Mouse (Mus musculus) lung, embryonic 14.5 days (tissue): ENCODE data around the gene Gnptab. TPM values are rescaled to one million over a fixed set of nuclear protein-coding genes. Genes with fewer than 3 reads are reported as not detected.

ENCODE experiments used
- ATAC-seq: fragments of 200-750 bp; cut with Nextera tagmentation; 2 replicates; pipeline ENCODE4 v1.8.0; 2017; ENCODE audit warnings: mild to moderate bottlenecking, moderate TSS enrichment, moderate library complexity; ENCODE audit not compliant: insufficient read depth
- DNase-seq: peaks from one replicate; pipeline ENCODE4 v3.0.0-alpha.2; 2015
- H3K27ac ChIP-seq: fragments of 300-500 bp; sonication (generic); 2 replicates; pipeline ENCODE4 v1.5.1; 2014; ENCODE audit warnings: low read depth, mild to moderate bottlenecking, moderate library complexity
- H3K27me3 ChIP-seq: fragments of 300-500 bp; sonication (generic); 2 replicates; pipeline ENCODE4 v1.6.1; 2014; ENCODE audit warnings: low read length, control low read depth; ENCODE audit not compliant: insufficient read depth
- H3K36me3 ChIP-seq: fragments of 300-500 bp; sonication (generic); 2 replicates; pipeline ENCODE4 v1.6.1; 2014; ENCODE audit warnings: control low read depth; ENCODE audit not compliant: insufficient read depth
- H3K4me1 ChIP-seq: fragments of 300-500 bp; sonication (generic); 2 replicates; pipeline ENCODE4 v1.6.1; 2014; ENCODE audit warnings: antibody characterized with exemption, control low read depth; ENCODE audit not compliant: insufficient read depth
- H3K4me2 ChIP-seq: fragments of 300-500 bp; sonication (generic); 2 replicates; pipeline ENCODE4 v1.6.1; 2014; ENCODE audit warnings: mild to moderate bottlenecking
- H3K4me3 ChIP-seq: fragments of 300-500 bp; sonication (generic); 2 replicates; pipeline ENCODE4 v1.5.1; 2014; ENCODE audit warnings: low read depth, low read length
- H3K9ac ChIP-seq: fragments of 300-500 bp; sonication (generic); 2 replicates; pipeline ENCODE4 v1.6.1; 2014
- H3K9me3 ChIP-seq: fragments of 300-500 bp; sonication (generic); 2 replicates; pipeline ENCODE4 v1.6.1; 2016; ENCODE audit warnings: low read depth, low read length, control low read depth
- CTCF ChIP-seq: IDR thresholded peaks from 2 replicates; pipeline ENCODE4 v1.5.1; 2016; ENCODE audit warnings: antibody characterized with exemption, low read depth
- WGBS: fragments of 180-500 bp; shearing (Covaris S2); extraction: QIAGEN DNeasy Blood & Tissue Kit; methylation state at CpG from one replicate; pipeline ENCODE4 v1.1.7; 2014; 5-methylcytosine and 5-hydroxymethylcytosine counted together
- polyA plus RNA-seq: library from polyadenylated mRNA; unstranded; fragments of >200 nt; fragmentation: Nextera tagmentation; extraction: Ambion mirVana; gene quantifications from 2 replicates; pipeline ENCODE4 v1.2.1, GENCODE M21; 2014

Gene Gnptab
- polyA plus RNA-seq, 1 experiment from 2014 or later: 19.8 TPM

DNA sequence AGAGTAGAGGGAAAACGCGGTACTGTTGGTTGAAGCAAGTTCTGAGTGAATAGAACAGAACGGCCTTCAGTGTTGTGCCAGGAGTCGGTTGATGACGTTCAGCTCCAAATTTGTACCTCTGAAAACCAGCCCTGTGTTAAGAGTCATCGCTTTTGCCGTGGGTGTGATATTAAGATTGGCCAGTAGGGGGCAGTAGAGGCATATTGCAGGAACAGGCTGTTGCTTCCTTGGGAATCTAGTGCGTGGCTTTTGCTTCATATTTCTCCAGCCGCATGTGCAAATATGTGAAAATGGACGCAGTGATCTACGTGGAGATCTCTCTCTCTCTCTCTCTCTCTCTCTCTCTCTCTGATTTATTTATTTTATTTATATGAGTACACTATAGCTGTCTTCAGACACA, 2.2 kb upstream of the Gnptab start:
- H3K9ac ChIP-seq: no peak overlapping the region
- H3K4me3 ChIP-seq: no peak overlapping the region
- ATAC-seq: no peak
- peak; percentile 98 for TF ChIP-seq CTCF
- H3K27ac ChIP-seq: no peak overlapping the region
- H3K9me3 ChIP-seq: no peaks in the 10 kb centered on the region
- peak; percentile 93 for DNase-seq
- no peaks in the 10 kb centered on the region for H3K27me3 ChIP-seq
- 5% methylated on average over 11 of the region's 11 CpGs for WGBS
- H3K36me3 ChIP-seq: no peaks in the 10 kb centered on the region
- H3K4me2 ChIP-seq: no peak overlapping the region
- H3K4me1 ChIP-seq: no peaks in the 10 kb centered on the region

GRCm38 (mm10) chr10:88377666-88378065, 1.3 kb upstream of the Gnptab start:
- Histone ChIP-seq H3K4me2 (no peak overlapping the region), H3K4me3 (no peak overlapping the region), H3K9ac (no peak overlapping the region), H3K27ac (no peak overlapping the region), H3K4me1 (no peaks in the 10 kb centered on the region), H3K27me3 (no peaks in the 10 kb centered on the region), H3K36me3 (no peaks in the 10 kb centered on the region), H3K9me3 (no peaks in the 10 kb centered on the region)
- no peak for DNase-seq
- 81% methylated on average over 4 of the region's 4 CpGs for WGBS
- no peak for ATAC-seq
- TF ChIP-seq CTCF: no peak

DNA sequence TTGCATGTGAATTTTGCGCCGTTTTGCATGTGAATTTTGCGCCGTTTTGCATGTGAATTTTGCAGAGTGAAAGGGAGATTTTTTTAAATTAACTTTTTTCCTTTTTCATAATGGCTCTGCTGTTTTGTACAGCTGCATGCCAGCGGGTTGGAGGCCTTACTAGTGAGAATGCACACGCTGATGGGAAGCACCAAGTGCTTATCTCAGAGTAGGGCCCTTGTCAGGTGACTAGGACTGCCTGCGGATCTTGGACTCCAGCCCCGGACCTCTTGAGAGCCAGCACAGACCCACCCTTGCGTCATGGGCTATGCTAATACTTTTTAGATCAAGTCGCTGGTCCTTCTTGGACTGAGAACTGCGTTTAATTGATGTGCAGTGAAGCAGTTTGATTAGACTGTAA, 1.1 kb downstream of the Gnptab start:
- Histone ChIP-seq H3K27ac (peak overlapping the region; percentile 33; the same call in 1 of the 2 replicates), H3K27me3 (no peaks in the 10 kb centered on the region), H3K4me1 (no peaks in the 10 kb centered on the region), H3K9ac (peak overlapping the region; percentile 71), H3K4me2 (peak overlapping the region; percentile 88), H3K9me3 (no peaks in the 10 kb centered on the region), H3K4me3 (peak overlapping the region; percentile 77), H3K36me3 (no peaks in the 10 kb centered on the region)
- DNase-seq (peak; percentile 64), ATAC-seq (peak; percentile 40)
- 2% methylated on average over 11 of the region's 11 CpGs for WGBS
- TF ChIP-seq CTCF: no peak

GRCm38 (mm10) chr10:88380430-88381060, 1.6 kb downstream of the Gnptab start:
- DNase-seq: no peak
- ATAC-seq: no peak
- 38% methylated on average over 14 of the region's 14 CpGs for WGBS
- 0 out of 2 replicates have a peak, but pooled peaks have one; percentile 20 for TF ChIP-seq CTCF
- Histone ChIP-seq H3K9ac (no peak overlapping the region), H3K36me3 (no peaks in the 10 kb centered on the region), H3K27ac (no peak overlapping the region), H3K4me1 (no peaks in the 10 kb centered on the region), H3K4me2 (peak overlapping the region; percentile 88), H3K27me3 (no peaks in the 10 kb centered on the region), H3K9me3 (no peaks in the 10 kb centered on the region), H3K4me3 (peak overlapping the region; percentile 77)

DNA sequence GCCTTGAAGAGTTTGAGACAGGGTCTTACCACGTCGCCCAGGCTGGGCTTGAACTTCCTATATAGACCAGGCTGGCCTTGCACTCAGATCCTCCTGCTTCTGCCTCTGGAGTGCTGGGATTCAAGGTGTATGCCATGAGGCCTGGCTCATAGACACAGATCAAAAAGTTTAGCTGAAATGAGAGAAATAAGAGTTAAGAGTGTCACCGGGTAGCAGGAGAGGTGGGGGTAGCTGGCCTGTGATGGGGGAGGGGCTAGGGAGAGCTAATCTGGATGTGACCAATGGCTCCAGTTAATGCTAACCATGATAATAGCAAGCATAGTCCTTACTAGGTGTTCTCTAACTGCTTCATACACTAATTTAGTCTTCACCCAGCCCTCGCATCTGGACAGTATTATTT, 2.4 kb downstream of the Gnptab start:
- WGBS: 82% methylated on average over 4 of the region's 4 CpGs
- no peak for ATAC-seq
- no peaks in the 10 kb centered on the region for H3K27me3 ChIP-seq
- H3K36me3 ChIP-seq: no peaks in the 10 kb centered on the region
- H3K9ac ChIP-seq: no peak overlapping the region
- 0 out of 2 replicates have a peak overlapping the region, but pooled peaks have one; percentile 77 for H3K4me3 ChIP-seq
- H3K27ac ChIP-seq: no peak overlapping the region
- TF ChIP-seq CTCF: no peak
- DNase-seq: no peak
- H3K4me1 ChIP-seq: no peaks in the 10 kb centered on the region
- no peaks in the 10 kb centered on the region for H3K9me3 ChIP-seq
- peak overlapping the region; percentile 88 for H3K4me2 ChIP-seq

DNA sequence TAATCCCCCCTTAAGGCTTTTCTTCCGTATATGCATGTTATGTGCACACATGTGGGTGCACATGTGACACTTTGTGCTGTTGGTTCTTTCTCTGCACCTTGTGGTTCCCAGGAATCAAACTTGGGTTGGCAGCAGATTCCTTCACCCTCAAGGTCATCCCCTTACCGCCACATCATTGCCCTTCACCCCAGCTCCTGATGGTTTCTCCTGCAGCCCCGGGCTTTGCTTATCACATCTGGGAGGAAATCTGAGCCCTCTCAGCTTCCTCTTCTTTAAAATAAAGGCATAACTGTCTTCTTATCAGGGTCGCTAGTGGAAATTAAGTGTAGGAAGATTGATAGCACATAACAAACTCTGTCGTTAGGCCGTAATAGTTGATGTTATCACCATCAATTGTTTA, 3.1 kb downstream of the Gnptab start:
- DNase-seq: no peak
- Histone ChIP-seq H3K27ac (no peak overlapping the region), H3K4me2 (no peak overlapping the region), H3K9ac (no peak overlapping the region), H3K27me3 (no peaks in the 10 kb centered on the region), H3K4me3 (no peak overlapping the region), H3K36me3 (no peaks in the 10 kb centered on the region), H3K9me3 (no peaks in the 10 kb centered on the region), H3K4me1 (no peaks in the 10 kb centered on the region)
- 24% methylated on average over 6 of the region's 6 CpGs for WGBS
- ATAC-seq: no peak
- no peak for TF ChIP-seq CTCF

- Histone ChIP-seq H3K4me1 (no peaks in the 10 kb centered on the region), H3K9me3 (no peaks in the 10 kb centered on the region), H3K27me3 (no peaks in the 10 kb centered on the region), H3K9ac (no peak overlapping the region; the same call in 1 of the 2 replicates), H3K27ac (no peak overlapping the region), H3K36me3 (no peaks in the 10 kb centered on the region), H3K4me3 (no peak overlapping the region), H3K4me2 (no peak overlapping the region)
- no peak for TF ChIP-seq CTCF
- ATAC-seq (no peak), DNase-seq (no peak)
- 57% methylated on average over 4 of the region's 4 CpGs for WGBS
These were observed 4.5 kb downstream of the Gnptab start for GRCm38 (mm10) chr10:88383479-88383878.
